Mouse (Mus musculus) hindbrain, postnatal 0 days (tissue): Measurements from ENCODE around the gene Hba-x. TPM values are rescaled to one million over a fixed set of nuclear protein-coding genes. Genes with fewer than 3 reads are reported as not detected.

Experiments used
- ATAC-seq: fragments of 200-750 bp; cut with Nextera tagmentation; 2 replicates; pipeline ENCODE4 v1.8.0; 2017; ENCODE audit warnings: mild to moderate bottlenecking, moderate TSS enrichment, moderate library complexity
- DNase-seq: peaks from one replicate; pipeline ENCODE4 v3.0.0-alpha.2; 2015; ENCODE audit warnings: low spot score
- H3K27ac ChIP-seq: fragments of 300-500 bp; sonication (generic); 2 replicates; pipeline ENCODE4 v1.5.1; 2014; ENCODE audit warnings: mild to moderate bottlenecking
- H3K27me3 ChIP-seq: fragments of 300-500 bp; sonication (generic); 2 replicates; pipeline ENCODE4 v1.6.1; 2014; ENCODE audit warnings: low read length, mixed read lengths; ENCODE audit not compliant: insufficient read depth
- H3K36me3 ChIP-seq: fragments of 300-500 bp; sonication (generic); 2 replicates; pipeline ENCODE4 v1.6.1; 2014; ENCODE audit warnings: low read length, mixed read lengths; ENCODE audit not compliant: insufficient read depth
- H3K4me1 ChIP-seq: fragments of 300-500 bp; sonication (generic); 2 replicates; pipeline ENCODE4 v1.6.1; 2014; ENCODE audit warnings: antibody characterized with exemption, low read length, mixed read lengths; ENCODE audit not compliant: insufficient read depth
- H3K4me2 ChIP-seq: fragments of 300-500 bp; sonication (generic); 2 replicates; pipeline ENCODE4 v1.6.1; 2014; ENCODE audit warnings: low read depth, mild to moderate bottlenecking, low read length, moderate library complexity, mixed read lengths
- H3K4me3 ChIP-seq: fragments of 300-500 bp; sonication (generic); 2 replicates; pipeline ENCODE4 v1.5.1; 2014; ENCODE audit warnings: low read length
- H3K9ac ChIP-seq: fragments of 300-500 bp; sonication (generic); replicated peaks from 2 replicates; pipeline ENCODE4 v1.6.1; 2014; ENCODE audit warnings: mild to moderate bottlenecking, low read length, moderate library complexity, mixed read lengths
- H3K9me3 ChIP-seq: fragments of 300-500 bp; sonication (generic); 2 replicates; pipeline ENCODE4 v1.6.1; 2016; ENCODE audit warnings: low read length, mixed read lengths
- CTCF ChIP-seq: IDR thresholded peaks from 2 replicates; pipeline ENCODE4 v1.5.1; 2016; ENCODE audit warnings: antibody characterized with exemption, control low read depth, low read depth
- WGBS: fragments of 180-500 bp; shearing (Covaris S2); extraction: QIAGEN DNeasy Blood & Tissue Kit; methylation state at CpG from one replicate; pipeline ENCODE4 v1.1.7; 2014; 5-methylcytosine and 5-hydroxymethylcytosine counted together
- polyA plus RNA-seq: library from polyadenylated mRNA; unstranded; fragments of >200 nt; fragmentation: Nextera tagmentation; extraction: Ambion mirVana; gene quantifications from 2 replicates; pipeline ENCODE4 v1.2.1, GENCODE M21; 2015
- total RNA-seq: library from RNA; depleted of rRNA; stranded (reverse); fragments of >200 nt; gene quantifications from 2 replicates; pipeline ENCODE4 v1.2.3, GENCODE M21; 2014

The Hba-x gene
- total and polyA plus RNA-seq, 2 experiments from 2014 or later, result not detected

GRCm38 (mm10) chr11:32303455-32303854 lies 27.3 kb downstream of the Hba-x start:
- H3K4me2 ChIP-seq, result no peak overlapping the region
- no peaks in the 10 kb centered on the region for H3K9me3 ChIP-seq
- no peaks in the 10 kb centered on the region for H3K27me3 ChIP-seq
- H3K27ac ChIP-seq, result peak overlapping the region; percentile 27; the same call in 1 of the 2 replicates
- no peaks in the 10 kb centered on the region for H3K4me1 ChIP-seq
- no peak overlapping the region for H3K4me3 ChIP-seq
- ATAC-seq, result no peak
- DNase-seq, result no peak
- WGBS, result 86% methylated on average over 1 of the region's 1 CpGs
- H3K36me3 ChIP-seq, result no peaks in the 10 kb centered on the region
- no peak for TF ChIP-seq CTCF
- H3K9ac ChIP-seq, result no peak overlapping the region

GRCm38 (mm10) chr11:32307006-32307405 lies 30.8 kb downstream of the Hba-x start:
- no peaks in the 10 kb centered on the region for H3K9me3 ChIP-seq
- 76% methylated on average over 1 of the region's 1 CpGs for WGBS

GRCm38 (mm10) chr11:32309446-32309845 lies 33.2 kb downstream of the Hba-x start:
- H3K9me3 ChIP-seq, result no peaks in the 10 kb centered on the region
- no peak overlapping the region for H3K4me2 ChIP-seq
- H3K27me3 ChIP-seq, result no peaks in the 10 kb centered on the region
- WGBS, result 37% methylated on average over 4 of the region's 4 CpGs
- H3K36me3 ChIP-seq, result no peaks in the 10 kb centered on the region
- ATAC-seq (no peak), DNase-seq (no peak)
- no peak for TF ChIP-seq CTCF
- no peak overlapping the region for H3K4me3 ChIP-seq
- H3K4me1 ChIP-seq, result no peaks in the 10 kb centered on the region
- no peak overlapping the region for H3K9ac ChIP-seq
- H3K27ac ChIP-seq, result no peak overlapping the region

More at GRCm38 (mm10) chr11:32307006-32307405, 30.8 kb downstream of the Hba-x start:
- ATAC-seq, result no peak
- DNase-seq, result no peak
- TF ChIP-seq CTCF, result no peak
- H3K4me1 ChIP-seq, result no peaks in the 10 kb centered on the region
- no peak overlapping the region for H3K27ac ChIP-seq
- H3K9ac ChIP-seq, result no peak overlapping the region
- no peaks in the 10 kb centered on the region for H3K36me3 ChIP-seq
- no peaks in the 10 kb centered on the region for H3K27me3 ChIP-seq
- no peak overlapping the region for H3K4me2 ChIP-seq
- H3K4me3 ChIP-seq, result no peak overlapping the region

- no peaks in the 10 kb centered on the region for H3K9me3 ChIP-seq
- H3K27ac ChIP-seq, result no peak overlapping the region
- no peak overlapping the region for H3K4me3 ChIP-seq
- ATAC-seq, result no peak
- DNase-seq, result no peak
- WGBS, result 69% methylated on average over 3 of the region's 3 CpGs
- no peak overlapping the region for H3K4me2 ChIP-seq
- TF ChIP-seq CTCF, result no peak
- no peaks in the 10 kb centered on the region for H3K4me1 ChIP-seq
- H3K9ac ChIP-seq, result no peak overlapping the region
- H3K36me3 ChIP-seq, result no peaks in the 10 kb centered on the region
- no peaks in the 10 kb centered on the region for H3K27me3 ChIP-seq
Observed at GRCm38 (mm10) chr11:32309928-32310327, 33.7 kb downstream of the Hba-x start.

- Histone ChIP-seq H3K4me1 (no peaks in the 10 kb centered on the region), H3K27me3 (no peaks in the 10 kb centered on the region), H3K27ac (no peak overlapping the region), H3K4me2 (no peak overlapping the region), H3K4me3 (no peak overlapping the region), H3K9me3 (no peaks in the 10 kb centered on the region), H3K36me3 (no peaks in the 10 kb centered on the region), H3K9ac (no peak overlapping the region)
- ATAC-seq (no peak), DNase-seq (no peak)
- no peak for TF ChIP-seq CTCF
- WGBS, result 92% methylated on average over 3 of the region's 3 CpGs
Observed at GRCm38 (mm10) chr11:32316009-32316408, 39.8 kb downstream of the Hba-x start.

GRCm38 (mm10) chr11:32320507-32321195 lies 44.5 kb downstream of the Hba-x start:
- ATAC-seq (no peak; the same call in 1 of the 2 replicates), DNase-seq (no peak)
- H3K9ac ChIP-seq, result no peak overlapping the region
- H3K4me3 ChIP-seq, result no peak overlapping the region
- H3K27me3 ChIP-seq, result no peaks in the 10 kb centered on the region
- no peaks in the 10 kb centered on the region for H3K36me3 ChIP-seq
- TF ChIP-seq CTCF, result no peak
- H3K4me1 ChIP-seq, result no peaks in the 10 kb centered on the region
- no peaks in the 10 kb centered on the region for H3K9me3 ChIP-seq
- H3K27ac ChIP-seq, result no peak overlapping the region
- H3K4me2 ChIP-seq, result no peak overlapping the region
- 71% methylated on average over 11 of the region's 11 CpGs for WGBS

- Histone ChIP-seq H3K27me3 (no peaks in the 10 kb centered on the region), H3K9me3 (no peaks in the 10 kb centered on the region), H3K4me3 (no peak overlapping the region), H3K4me2 (no peak overlapping the region), H3K4me1 (no peaks in the 10 kb centered on the region), H3K36me3 (no peaks in the 10 kb centered on the region), H3K9ac (no peak overlapping the region), H3K27ac (no peak overlapping the region)
- ATAC-seq (peak; percentile 75), DNase-seq (peak; percentile 72)
- peak; percentile 83 for TF ChIP-seq CTCF
- 42% methylated on average over 8 of the region's 8 CpGs for WGBS
Observed at GRCm38 (mm10) chr11:32321196-32321565, 45.0 kb downstream of the Hba-x start.
